Mouse (Mus musculus) left cerebral cortex, adult 11 months (tissue): ENCODE measurements around the gene Clcn6.
"Not testable (repeated sequence)": the region's sequence is repeated elsewhere in the genome, so short reads cannot be mapped to it uniquely, and the experiment has no call there.

Experiments used
- DNase-seq: peaks from one replicate; pipeline ENCODE4 v3.0.0; 2022; ENCODE audit warnings: low spot score

Gene Clcn6

DNA sequence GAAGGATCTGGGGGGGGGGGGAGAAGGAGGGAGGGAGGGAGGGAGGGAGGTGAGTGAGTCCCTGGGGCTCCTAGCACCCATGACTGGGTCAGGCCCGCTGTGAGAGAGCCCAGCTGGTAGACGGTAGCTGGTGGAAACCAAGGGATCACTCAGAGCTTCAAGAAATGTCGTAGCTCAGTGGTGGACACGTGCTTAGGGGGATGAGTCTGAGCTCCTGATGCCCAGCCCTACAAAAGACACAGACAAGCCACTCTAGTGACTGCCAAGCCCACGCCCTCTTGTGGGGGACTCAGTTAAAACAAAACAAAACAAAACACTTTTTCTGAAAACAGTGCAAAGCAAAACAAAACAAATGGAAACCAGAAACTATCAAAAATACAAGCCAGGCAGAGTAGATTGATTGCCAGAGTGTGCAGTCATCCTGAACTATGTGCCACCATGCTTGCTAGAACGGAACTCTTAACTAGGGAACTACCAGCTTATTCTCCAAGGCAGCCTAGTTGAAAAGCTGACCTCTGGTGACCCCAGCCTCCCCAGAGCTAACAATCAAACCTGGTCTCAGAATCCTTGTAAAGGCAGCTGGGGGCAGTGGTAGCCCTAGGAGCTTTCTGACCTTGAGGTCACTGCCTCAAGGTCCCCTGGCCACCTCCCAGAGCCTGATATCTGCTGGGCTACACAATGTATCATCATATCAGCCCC, 27.2 kb upstream of the Clcn6 start:
- DNase-seq: no peak

DNA sequence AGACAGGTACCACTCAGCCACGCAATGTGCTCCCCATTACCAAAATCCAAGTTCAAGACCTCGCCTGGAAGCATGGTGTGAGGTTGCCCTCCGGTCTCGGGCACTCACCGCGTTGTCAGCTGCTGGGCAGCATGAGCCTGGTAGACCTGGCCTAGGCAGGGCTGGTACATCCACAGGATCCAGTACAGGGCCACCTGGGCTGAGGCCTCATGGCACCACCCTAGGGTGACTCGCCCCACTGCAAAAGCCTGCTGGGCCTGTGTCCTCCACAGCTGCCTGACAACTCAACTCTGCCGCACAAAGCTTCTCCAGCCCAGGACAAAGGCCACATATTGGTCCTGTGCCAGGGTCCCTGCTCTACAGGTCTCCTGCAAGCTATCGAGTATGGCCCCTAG, 22.5 kb upstream of the Clcn6 start:
- DNase-seq: no peak

DNA sequence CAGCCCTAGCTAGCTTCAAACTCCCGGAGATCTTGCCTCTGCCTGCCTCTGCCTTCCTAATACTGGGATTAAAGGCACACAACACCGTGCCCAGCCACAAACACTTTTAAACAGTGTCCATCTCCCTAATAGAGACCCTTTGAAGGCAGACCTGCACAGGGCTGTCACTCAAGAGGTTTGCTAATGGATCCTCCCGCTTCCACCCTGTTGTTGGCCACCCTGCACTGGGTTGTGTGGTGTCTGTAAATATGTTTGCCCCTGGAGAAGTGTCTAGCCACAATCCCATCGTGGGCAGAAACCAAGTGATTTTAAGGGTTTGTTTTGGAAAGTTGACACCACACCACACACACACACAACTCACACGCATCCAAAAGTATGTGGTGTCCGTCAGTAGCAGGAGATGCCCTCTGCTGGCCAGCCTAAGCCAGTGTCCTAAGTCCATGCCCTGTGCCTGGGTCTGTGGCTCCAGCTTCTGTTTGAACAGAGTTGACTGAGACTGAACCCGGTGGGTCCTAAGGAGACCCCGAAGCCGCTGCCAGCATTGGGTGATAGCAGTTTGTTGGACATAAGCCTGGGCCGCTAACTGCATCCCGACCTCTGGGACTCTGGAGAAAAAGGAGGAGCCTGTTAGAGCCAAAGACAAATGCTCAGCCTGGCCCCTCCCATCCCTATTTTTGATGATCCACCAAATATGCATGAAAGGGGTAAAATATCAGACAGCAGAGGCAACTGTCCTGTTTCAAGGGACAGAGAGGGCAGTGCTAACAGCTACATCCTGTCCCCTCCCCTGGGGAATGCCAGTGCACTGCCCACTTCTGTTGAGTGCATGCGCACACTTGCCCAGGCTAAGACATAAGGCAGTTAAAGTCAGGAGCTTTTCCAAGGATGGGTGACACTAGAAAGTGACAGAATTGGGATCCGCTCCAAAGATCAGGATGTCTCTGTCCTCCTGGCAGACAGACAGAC, 21.8 kb upstream of the Clcn6 start:
- DNase-seq: no peak

DNA sequence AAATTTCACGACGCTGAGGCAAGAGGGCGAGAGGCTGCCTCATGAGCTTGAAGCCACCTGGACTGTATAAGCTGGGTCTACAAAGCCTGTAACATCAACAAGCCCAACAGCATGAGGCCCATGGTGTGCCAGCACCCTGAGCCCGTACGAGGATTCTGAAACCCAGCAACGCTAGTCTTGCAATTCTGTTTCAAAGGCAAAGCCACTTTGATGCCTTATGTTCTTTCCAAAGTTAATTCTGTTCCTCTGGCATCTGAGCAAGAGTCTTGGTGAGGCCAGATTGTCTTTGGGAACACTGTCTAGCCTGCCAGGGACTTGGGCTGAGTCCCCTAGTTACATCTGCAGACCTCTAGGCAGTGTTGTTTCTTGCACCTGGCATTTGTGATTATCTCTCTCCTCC, 20.4 kb upstream of the Clcn6 start:
- DNase-seq: no peak

GRCm38 (mm10) chr4:148058218-148058819, 19.7 kb upstream of the Clcn6 start:
- no peak for DNase-seq

DNA sequence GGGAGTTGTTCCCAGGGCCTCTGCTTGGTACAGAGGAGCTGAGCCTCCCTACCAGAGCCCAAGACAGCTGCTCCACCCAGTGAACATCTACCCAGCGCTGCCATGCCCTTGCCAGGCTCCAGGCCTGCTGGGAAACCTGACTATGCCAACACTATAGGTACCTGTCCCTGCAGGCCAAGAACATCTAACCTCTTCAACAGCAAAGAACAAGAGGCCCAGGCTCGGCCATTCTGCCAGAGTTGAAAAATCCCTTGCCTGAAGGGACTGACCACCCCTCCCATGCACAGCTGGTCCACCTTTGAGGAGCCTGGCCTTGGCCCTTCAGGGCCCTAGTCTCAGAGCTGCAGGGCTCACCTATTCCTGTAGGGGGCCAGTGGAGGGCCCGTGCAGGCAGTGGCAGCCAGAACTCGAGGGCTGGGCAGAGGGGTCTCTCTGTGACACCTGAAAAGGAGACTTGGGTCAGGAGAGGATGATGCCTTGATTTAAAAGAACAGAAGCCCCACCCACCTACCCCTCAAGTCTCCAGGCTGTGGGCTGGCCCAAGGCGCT, 19.1 kb upstream of the Clcn6 start:
- no peak for DNase-seq

DNA sequence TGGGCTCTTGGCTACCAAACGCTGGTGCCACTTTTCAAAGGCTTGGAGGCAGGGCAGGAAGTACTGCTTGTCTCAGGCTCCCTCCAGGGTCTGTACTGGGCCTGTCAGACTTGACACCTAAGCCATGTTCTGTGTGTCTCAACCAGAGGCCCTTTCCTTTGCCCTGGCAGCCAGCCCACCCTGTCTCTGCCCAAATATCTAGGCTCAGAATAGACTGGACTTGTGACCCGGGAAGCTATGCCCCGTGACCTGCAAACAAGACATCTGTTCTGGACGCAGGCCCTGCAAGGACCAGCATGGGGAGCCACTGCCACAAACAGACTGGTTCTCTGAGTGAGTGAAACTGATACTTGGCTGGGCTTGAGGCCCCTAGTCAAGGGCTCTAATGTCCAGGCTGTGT, 18.2 kb upstream of the Clcn6 start:
- DNase-seq: no peak

GRCm38 (mm10) chr4:148056246-148056645, 17.6 kb upstream of the Clcn6 start:
- DNase-seq: no peak

DNA sequence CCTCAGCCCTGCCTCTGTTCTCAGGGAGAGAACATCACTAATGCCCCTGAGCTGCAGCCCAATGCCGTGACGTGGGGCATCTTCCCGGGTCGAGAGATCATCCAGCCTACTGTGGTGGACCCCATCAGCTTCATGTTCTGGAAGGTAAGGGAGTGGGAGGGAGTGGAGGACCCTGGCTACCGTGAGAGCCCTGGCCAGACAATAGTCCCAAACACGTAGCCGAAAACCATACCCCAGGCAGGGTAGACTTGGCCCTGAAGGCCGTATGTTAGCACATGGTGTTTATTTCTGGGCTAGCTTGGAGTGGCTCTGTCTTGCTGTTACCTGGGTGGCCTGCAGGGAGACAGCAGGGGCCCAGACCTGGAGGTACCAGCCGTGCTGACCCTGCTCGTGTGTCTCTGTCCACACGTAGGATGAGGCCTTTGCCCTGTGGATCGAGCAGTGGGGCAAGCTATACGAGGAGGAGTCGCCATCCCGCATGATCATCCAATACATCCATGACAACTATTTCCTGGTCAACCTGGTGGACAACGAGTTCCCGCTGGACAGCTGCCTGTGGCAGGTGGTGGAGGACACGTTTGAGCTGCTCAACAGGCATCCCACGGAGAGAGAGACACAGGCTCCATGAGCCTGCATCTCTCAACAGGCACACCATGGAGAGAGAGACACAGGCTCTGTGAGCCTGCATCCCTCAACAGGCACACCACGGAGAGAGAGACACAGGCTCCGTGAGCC, 16.5 kb upstream of the Clcn6 start:
- DNase-seq: no peak

GRCm38 (mm10) chr4:148053417-148053920, 14.8 kb upstream of the Clcn6 start:
- DNase-seq: peak; percentile 64

DNA sequence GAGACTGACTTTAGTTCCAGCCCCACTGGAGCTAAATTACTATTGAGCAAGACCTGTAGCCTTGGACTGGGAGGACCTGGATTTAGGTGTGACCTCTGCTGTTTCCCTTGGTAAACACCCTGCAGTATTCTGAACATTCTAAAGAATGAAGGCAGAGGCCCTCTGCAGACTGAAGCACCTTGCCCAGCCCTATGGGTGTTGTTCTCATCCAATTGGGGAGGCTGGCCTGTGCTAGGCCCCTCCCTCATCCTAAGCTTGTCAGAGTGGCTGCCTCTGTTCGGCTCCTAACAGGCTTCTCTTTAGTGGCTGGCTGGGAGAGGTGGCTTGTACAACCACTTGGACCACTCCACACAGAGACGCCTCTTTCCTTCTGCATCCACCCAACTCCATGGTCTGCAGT, 14.4 kb upstream of the Clcn6 start:
- no peak for DNase-seq

DNA sequence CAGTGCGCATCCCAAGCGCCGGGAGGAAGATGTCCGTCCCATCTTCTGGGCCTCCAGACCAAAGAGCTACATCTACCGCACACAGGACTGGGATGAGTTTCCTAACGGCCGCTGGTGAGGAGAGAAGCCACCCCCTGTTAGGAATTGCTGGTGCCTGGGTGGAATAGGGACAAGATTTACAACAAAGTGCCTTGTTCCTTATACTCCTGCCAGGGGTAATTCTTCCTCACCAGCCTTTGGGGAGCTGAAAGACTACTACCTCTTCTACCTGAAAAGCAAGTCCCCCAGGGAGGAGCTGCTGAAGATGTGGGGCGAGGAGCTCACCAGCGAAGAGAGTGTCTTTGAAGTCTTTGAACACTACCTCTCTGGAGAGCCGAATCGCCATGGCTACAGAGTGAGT, 13.3 kb upstream of the Clcn6 start:
- no peak for DNase-seq

DNA sequence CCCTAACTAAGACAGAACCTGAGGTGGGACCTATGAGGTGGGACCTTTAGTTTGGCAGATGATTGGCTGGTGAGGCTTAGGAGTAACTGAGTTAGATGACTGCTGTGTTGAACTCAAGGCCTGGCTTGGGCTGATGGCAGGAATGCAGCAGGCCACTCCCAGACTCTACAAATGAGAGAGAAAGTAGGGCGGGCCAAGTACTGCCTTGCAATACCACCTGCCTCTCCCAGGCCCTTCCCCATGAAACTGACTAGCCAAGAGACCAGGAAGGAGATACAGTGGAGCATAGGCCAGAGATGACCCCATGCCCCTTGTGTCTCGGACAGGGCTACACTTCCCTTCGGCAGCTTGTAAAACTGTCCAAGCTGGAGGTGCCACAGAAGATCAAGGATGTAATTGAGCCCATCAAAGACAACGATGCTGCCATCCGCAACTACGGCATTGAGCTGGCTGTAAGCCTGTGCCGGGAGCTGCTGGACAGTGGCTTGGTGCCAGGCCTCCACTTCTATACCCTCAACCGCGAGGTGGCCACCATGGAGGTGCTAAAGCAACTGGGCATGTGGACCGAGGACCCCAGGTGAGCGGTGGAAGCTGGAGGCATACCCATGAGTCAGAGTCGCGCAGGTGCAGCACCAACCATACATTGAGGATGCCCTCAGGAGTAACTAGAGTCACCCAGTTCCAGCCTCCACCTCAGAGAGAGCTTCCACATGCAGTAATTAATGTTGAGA, 12.6 kb upstream of the Clcn6 start:
- DNase-seq: no peak

GRCm38 (mm10) chr4:148050396-148050914, 11.8 kb upstream of the Clcn6 start:
- not testable (repeated sequence) for DNase-seq

DNA sequence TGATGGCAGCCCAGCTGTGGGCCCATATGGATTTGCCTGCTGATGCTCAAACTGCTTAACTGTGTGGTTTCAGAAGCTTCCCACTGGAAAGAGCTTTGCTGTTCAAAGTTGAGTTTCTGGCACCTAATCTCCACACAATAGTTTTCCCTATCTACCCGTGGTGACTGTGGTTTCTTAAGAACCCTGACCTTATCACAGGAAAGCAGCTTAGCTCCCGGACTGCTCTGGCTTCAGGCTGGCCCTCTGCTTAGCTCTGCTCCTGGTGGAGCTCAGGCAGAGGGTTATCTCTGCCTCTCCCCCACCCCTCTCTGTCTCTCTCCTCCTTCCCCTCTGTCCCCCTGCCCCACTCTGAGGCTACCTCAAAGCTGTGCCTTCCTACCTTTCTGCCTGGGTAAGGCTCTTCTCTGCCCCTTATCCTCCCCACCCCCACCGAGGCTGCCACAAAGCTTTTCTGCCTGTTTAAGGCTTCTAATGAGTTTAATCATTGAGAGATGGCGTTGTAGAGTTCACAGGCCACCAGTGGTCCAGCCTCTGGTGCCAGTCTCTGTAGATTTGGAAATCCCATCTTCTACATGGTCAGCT, 7.9 kb upstream of the Clcn6 start:
- no peak for DNase-seq

DNA sequence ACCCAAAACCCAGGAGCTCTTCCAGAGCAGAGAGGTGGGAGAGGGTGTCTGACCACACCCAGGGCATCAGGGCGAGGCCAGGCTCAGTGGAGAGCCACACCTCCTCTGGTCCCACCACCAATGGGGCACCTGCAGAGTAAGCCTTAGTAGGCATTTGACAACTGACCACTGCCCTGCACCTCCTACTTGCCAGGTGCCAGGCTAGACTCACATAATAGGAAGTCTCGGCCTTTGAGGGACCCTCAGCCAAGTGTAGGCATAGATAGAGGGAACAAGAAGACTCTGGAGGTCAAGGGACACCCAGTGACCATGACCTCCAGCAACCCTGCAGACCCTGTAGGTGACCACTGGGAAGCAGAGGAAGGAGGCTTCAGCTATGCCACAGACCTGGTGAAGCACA, 5.5 kb upstream of the Clcn6 start:
- no peak for DNase-seq

DNA sequence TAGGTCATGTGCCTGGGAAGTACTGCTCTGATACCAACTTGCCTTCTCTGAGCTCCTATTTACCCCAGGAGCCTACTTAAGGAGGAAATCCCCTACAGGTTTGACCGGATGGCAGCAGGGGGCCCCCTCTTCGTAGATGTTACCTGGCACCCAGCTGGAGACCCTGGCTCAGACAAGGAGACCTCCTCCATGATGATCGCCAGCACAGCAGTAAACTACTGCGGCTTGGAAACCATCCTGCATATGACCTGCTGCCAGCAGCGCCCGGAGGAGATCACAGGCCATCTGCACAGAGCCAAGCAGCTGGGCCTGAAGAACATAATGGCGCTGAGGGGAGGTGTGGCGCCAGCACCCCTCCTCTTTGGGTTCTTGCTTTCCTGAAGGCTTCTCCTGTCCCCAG, 4.7 kb upstream of the Clcn6 start:
- DNase-seq: not testable (repeated sequence)

GRCm38 (mm10) chr4:148041611-148042191, 3.1 kb upstream of the Clcn6 start:
- DNase-seq: no peak

DNA sequence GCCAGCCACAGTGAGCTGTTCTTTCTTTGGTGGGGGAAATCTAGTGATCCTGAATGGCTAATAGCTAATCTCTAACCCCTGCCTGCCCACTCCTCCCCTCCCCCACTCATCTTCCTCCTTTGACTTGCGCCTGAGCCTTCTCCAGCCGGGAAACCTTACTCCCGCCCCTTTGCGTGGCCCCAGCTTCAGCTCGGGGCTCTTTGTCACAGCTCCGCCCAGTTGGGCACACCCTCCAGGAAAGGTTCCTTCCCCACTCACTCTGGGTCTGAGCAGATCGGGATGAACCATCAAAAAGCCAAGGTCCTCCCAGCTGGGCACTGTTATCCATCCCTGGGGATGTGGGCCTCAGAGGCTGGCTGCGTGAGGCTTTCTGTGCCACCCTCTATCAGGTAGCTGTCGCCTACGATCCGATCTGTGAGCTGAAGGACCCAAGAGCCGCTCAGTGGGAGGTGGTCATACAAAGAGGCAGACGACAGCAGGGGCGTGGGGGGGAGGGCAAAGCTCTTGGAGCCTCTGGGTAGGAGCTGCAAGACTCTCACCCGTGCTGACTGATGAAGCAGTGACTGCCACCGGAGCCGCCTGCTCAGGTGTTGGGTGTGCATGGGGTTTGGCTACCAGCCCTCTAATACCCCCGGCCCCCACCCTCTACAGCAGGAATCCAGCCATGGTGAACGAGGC, 2.5 kb upstream of the Clcn6 start:
- no peak for DNase-seq
